Mouse (Mus musculus): ENCODE results near the gene Fscn1. TPM values are rescaled to one million over a fixed set of nuclear protein-coding genes. Genes with fewer than 3 reads are reported as not detected.

Fscn1 gene
- 135 and 155 TPM in 2 replicates for polyA plus RNA-seq (2015; fragmentation: Nextera tagmentation; extraction: Ambion mirVana)

GRCm38 (mm10) chr5:142959576-142960556 is at the start of gene Fscn1:
Gene Fscn1 (plus strand): TSS chr5:142960343.
- Histone ChIP-seq H3K4me1 (peaks cover 45% of the 10 kb centered on the region), H3K27me3 (replicated peaks) (peaks cover 14% of the 10 kb centered on the region; the same call in 1 of the 2 replicates), H3K4me2 (peak within 1 kb of the TSS; percentile 81), H3K9ac (peak within 1 kb of the TSS; percentile 95), H3K36me3 (peaks cover 4% of the 10 kb centered on the region; the same call in 1 of the 2 replicates), H3K4me3 (peak within 1 kb of the TSS; percentile 70), H3K27ac (replicated peaks) (peak within 1 kb of the TSS; percentile 88), H3K9me3 (no peaks in the 10 kb centered on the region)
- 9% methylated on average over 44 of the region's 44 CpGs for WGBS
- peak; percentile 64 for ATAC-seq (ENCODE audit: extremely low read depth, insufficient number of reproducible peaks, low FRiP score, low TSS enrichment)

GRCm38 (mm10) chr5:142911629-142912028 is 48.5 kb upstream of the Fscn1 start:
- no peak overlapping the region for H3K4me3 ChIP-seq
- no peaks in the 10 kb centered on the region for H3K9me3 ChIP-seq
- ATAC-seq (ENCODE audit: extremely low read depth, insufficient number of reproducible peaks, low FRiP score, low TSS enrichment), result no peak
- H3K36me3 ChIP-seq, result no peaks in the 10 kb centered on the region
- 87% methylated on average over 2 of the region's 2 CpGs for WGBS
- no peaks in the 10 kb centered on the region for H3K27me3 ChIP-seq (replicated peaks)
- no peak overlapping the region for H3K27ac ChIP-seq (replicated peaks)
- no peak overlapping the region for H3K9ac ChIP-seq
- peaks cover 38% of the 10 kb centered on the region for H3K4me1 ChIP-seq
- H3K4me2 ChIP-seq, result no peak overlapping the region

- Histone ChIP-seq H3K4me3 (no peak overlapping the region), H3K4me1 (peaks cover 33% of the 10 kb centered on the region), H3K9ac (no peak overlapping the region), H3K36me3 (no peaks in the 10 kb centered on the region), H3K4me2 (no peak overlapping the region), H3K27ac (replicated peaks) (no peak overlapping the region), H3K9me3 (no peaks in the 10 kb centered on the region), H3K27me3 (replicated peaks) (no peaks in the 10 kb centered on the region)
- WGBS, result 88% methylated on average over 3 of the region's 3 CpGs
- no peak for ATAC-seq (ENCODE audit: extremely low read depth, insufficient number of reproducible peaks, low FRiP score, low TSS enrichment)
Measured at GRCm38 (mm10) chr5:142912320-142912719, 47.8 kb upstream of the Fscn1 start.

GRCm38 (mm10) chr5:142912739-142913138 is 47.4 kb upstream of the Fscn1 start:
- no peaks in the 10 kb centered on the region for H3K27me3 ChIP-seq (replicated peaks)
- no peak for ATAC-seq (ENCODE audit: extremely low read depth, insufficient number of reproducible peaks, low FRiP score, low TSS enrichment)
- no peak overlapping the region for H3K4me2 ChIP-seq
- WGBS, result 74% methylated on average over 4 of the region's 4 CpGs
- no peak overlapping the region for H3K4me3 ChIP-seq
- no peaks in the 10 kb centered on the region for H3K36me3 ChIP-seq
- no peak overlapping the region for H3K9ac ChIP-seq
- H3K27ac ChIP-seq (replicated peaks), result no peak overlapping the region
- peaks cover 29% of the 10 kb centered on the region for H3K4me1 ChIP-seq
- no peaks in the 10 kb centered on the region for H3K9me3 ChIP-seq

GRCm38 (mm10) chr5:142915231-142915630 is 44.9 kb upstream of the Fscn1 start:
- no peak overlapping the region for H3K4me2 ChIP-seq
- WGBS, result 71% methylated on average over 11 of the region's 11 CpGs
- no peak overlapping the region for H3K27ac ChIP-seq (replicated peaks)
- H3K4me1 ChIP-seq, result peaks cover 4% of the 10 kb centered on the region
- H3K27me3 ChIP-seq (replicated peaks), result no peaks in the 10 kb centered on the region
- H3K9me3 ChIP-seq, result no peaks in the 10 kb centered on the region
- ATAC-seq (ENCODE audit: extremely low read depth, insufficient number of reproducible peaks, low FRiP score, low TSS enrichment), result no peak
- no peak overlapping the region for H3K9ac ChIP-seq
- no peaks in the 10 kb centered on the region for H3K36me3 ChIP-seq
- no peak overlapping the region for H3K4me3 ChIP-seq

- no peaks in the 10 kb centered on the region for H3K27me3 ChIP-seq (replicated peaks)
- WGBS, result 59% methylated on average over 7 of the region's 7 CpGs
- no peak overlapping the region for H3K4me3 ChIP-seq
- no peaks in the 10 kb centered on the region for H3K9me3 ChIP-seq
- no peak overlapping the region for H3K4me2 ChIP-seq
- peaks cover 12% of the 10 kb centered on the region for H3K4me1 ChIP-seq
- no peak for ATAC-seq (ENCODE audit: extremely low read depth, insufficient number of reproducible peaks, low FRiP score, low TSS enrichment)
- H3K27ac ChIP-seq (replicated peaks), result no peak overlapping the region
- no peaks in the 10 kb centered on the region for H3K36me3 ChIP-seq
- no peak overlapping the region for H3K9ac ChIP-seq
Measured at GRCm38 (mm10) chr5:142916593-142916992, 43.5 kb upstream of the Fscn1 start.

- no peaks in the 10 kb centered on the region for H3K36me3 ChIP-seq
- no peaks in the 10 kb centered on the region for H3K9me3 ChIP-seq
- no peak overlapping the region for H3K27ac ChIP-seq (replicated peaks)
- H3K4me2 ChIP-seq, result no peak overlapping the region
- no peaks in the 10 kb centered on the region for H3K27me3 ChIP-seq (replicated peaks)
- no peak for ATAC-seq (ENCODE audit: extremely low read depth, insufficient number of reproducible peaks, low FRiP score, low TSS enrichment)
- WGBS, result 87% methylated on average over 8 of the region's 8 CpGs
- no peak overlapping the region for H3K9ac ChIP-seq
- peaks cover 15% of the 10 kb centered on the region for H3K4me1 ChIP-seq
- no peak overlapping the region for H3K4me3 ChIP-seq
Measured at GRCm38 (mm10) chr5:142917402-142917801, 42.7 kb upstream of the Fscn1 start.

- H3K4me2 ChIP-seq, result peak overlapping the region; percentile 40
- WGBS, result 26% methylated on average over 8 of the region's 8 CpGs
- no peaks in the 10 kb centered on the region for H3K27me3 ChIP-seq (replicated peaks)
- no peak overlapping the region for H3K4me3 ChIP-seq
- H3K27ac ChIP-seq (replicated peaks), result peak overlapping the region; percentile 79
- no peaks in the 10 kb centered on the region for H3K9me3 ChIP-seq
- peak overlapping the region; percentile 48 for H3K9ac ChIP-seq
- no peaks in the 10 kb centered on the region for H3K36me3 ChIP-seq
- peak; percentile 84 for ATAC-seq (ENCODE audit: extremely low read depth, insufficient number of reproducible peaks, low FRiP score, low TSS enrichment)
- peaks cover 26% of the 10 kb centered on the region for H3K4me1 ChIP-seq
Measured at GRCm38 (mm10) chr5:142920311-142921073, 39.7 kb upstream of the Fscn1 start.

- ATAC-seq (ENCODE audit: extremely low read depth, insufficient number of reproducible peaks, low FRiP score, low TSS enrichment), result peak; percentile 10; the same call in 1 of the 2 replicates
- H3K9ac ChIP-seq, result peak overlapping the region; percentile 48
- H3K36me3 ChIP-seq, result no peaks in the 10 kb centered on the region
- 37% methylated on average over 6 of the region's 6 CpGs for WGBS
- peak overlapping the region; percentile 79 for H3K27ac ChIP-seq (replicated peaks)
- H3K4me3 ChIP-seq, result no peak overlapping the region
- H3K4me2 ChIP-seq, result peak overlapping the region; percentile 40
- H3K9me3 ChIP-seq, result no peaks in the 10 kb centered on the region
- H3K27me3 ChIP-seq (replicated peaks), result no peaks in the 10 kb centered on the region
- H3K4me1 ChIP-seq, result peaks cover 32% of the 10 kb centered on the region
Measured at GRCm38 (mm10) chr5:142921074-142921459, 39.1 kb upstream of the Fscn1 start.

- ATAC-seq (ENCODE audit: extremely low read depth, insufficient number of reproducible peaks, low FRiP score, low TSS enrichment), result no peak
- Histone ChIP-seq H3K9ac (no peak overlapping the region), H3K36me3 (no peaks in the 10 kb centered on the region), H3K4me2 (no peak overlapping the region), H3K27me3 (replicated peaks) (no peaks in the 10 kb centered on the region), H3K4me3 (no peak overlapping the region), H3K4me1 (peaks cover 43% of the 10 kb centered on the region), H3K9me3 (no peaks in the 10 kb centered on the region), H3K27ac (replicated peaks) (no peak overlapping the region)
- 81% methylated on average over 5 of the region's 5 CpGs for WGBS
Measured at GRCm38 (mm10) chr5:142922251-142922650, 37.9 kb upstream of the Fscn1 start.

GRCm38 (mm10) chr5:142923781-142924180 is 36.4 kb upstream of the Fscn1 start:
- ATAC-seq (ENCODE audit: extremely low read depth, insufficient number of reproducible peaks, low FRiP score, low TSS enrichment), result no peak
- WGBS, result 75% methylated on average over 3 of the region's 3 CpGs
- Histone ChIP-seq H3K4me1 (peaks cover 58% of the 10 kb centered on the region), H3K4me3 (no peak overlapping the region), H3K9ac (no peak overlapping the region), H3K9me3 (no peaks in the 10 kb centered on the region), H3K36me3 (no peaks in the 10 kb centered on the region), H3K27ac (replicated peaks) (no peak overlapping the region), H3K27me3 (replicated peaks) (no peaks in the 10 kb centered on the region), H3K4me2 (no peak overlapping the region)
